Mouse (Mus musculus) forebrain, embryonic 16.5 days (tissue): ENCODE data around the gene Zfp526. TPM values are rescaled to one million over a fixed set of nuclear protein-coding genes. Genes with fewer than 3 reads are reported as not detected.
"Not testable (repeated sequence)": the region's sequence is repeated elsewhere in the genome, so short reads cannot be mapped to it uniquely, and the experiment has no call there.

Source experiments
- ATAC-seq: fragments of 200-750 bp; cut with Nextera tagmentation; 2 replicates; pipeline ENCODE4 v1.8.0; 2017; ENCODE audit warnings: mild to moderate bottlenecking, moderate library complexity
- H3K27ac ChIP-seq: fragments of 300-500 bp; sonication (generic); 2 replicates; pipeline ENCODE4 v1.5.1; 2014; ENCODE audit warnings: low read length, control low read depth
- H3K27me3 ChIP-seq: fragments of 300-500 bp; sonication (generic); replicated peaks from 2 replicates; pipeline ENCODE4 v1.6.1; 2014; ENCODE audit warnings: low read length; ENCODE audit not compliant: control insufficient read depth, insufficient read depth
- H3K36me3 ChIP-seq: fragments of 300-500 bp; sonication (generic); 2 replicates; pipeline ENCODE4 v1.6.1; 2014; ENCODE audit not compliant: control insufficient read depth, insufficient read depth
- H3K4me1 ChIP-seq: fragments of 300-500 bp; sonication (generic); replicated peaks from 2 replicates; pipeline ENCODE4 v1.6.1; 2014; ENCODE audit warnings: low read length; ENCODE audit not compliant: control insufficient read depth, insufficient read depth
- H3K4me2 ChIP-seq: fragments of 300-500 bp; sonication (generic); 2 replicates; pipeline ENCODE4 v1.6.1; 2014; ENCODE audit warnings: mild to moderate bottlenecking, low read length, control low read depth
- H3K4me3 ChIP-seq: fragments of 300-500 bp; sonication (generic); replicated peaks from 2 replicates; pipeline ENCODE4 v1.5.1; 2014; ENCODE audit warnings: mild to moderate bottlenecking, low read length, control low read depth
- H3K9ac ChIP-seq: fragments of 300-500 bp; sonication (generic); replicated peaks from 2 replicates; pipeline ENCODE4 v1.6.1; 2014; ENCODE audit warnings: low read depth, low read length, control low read depth
- H3K9me3 ChIP-seq: fragments of 300-500 bp; sonication (generic); 2 replicates; pipeline ENCODE4 v1.6.1; 2016; ENCODE audit warnings: low read length; ENCODE audit not compliant: control insufficient read depth
- WGBS: fragments of 180-500 bp; shearing (Covaris S2); extraction: QIAGEN DNeasy Blood & Tissue Kit; methylation state at CpG from one replicate; pipeline ENCODE4 v1.1.7; 2014; 5-methylcytosine and 5-hydroxymethylcytosine counted together
- polyA plus RNA-seq: library from polyadenylated mRNA; unstranded; fragments of >200 nt; fragmentation: Nextera tagmentation; extraction: Ambion mirVana; gene quantifications from 2 replicates; pipeline ENCODE4 v1.2.1, GENCODE M21; 2015

Zfp526 gene
- polyA plus RNA-seq, 1 experiment from 2014 or later, result 1.8 TPM

GRCm38 (mm10) chr7:25261896-25262295 lies 40.7 kb downstream of the Zfp526 start:
- 71% methylated on average over 1 of the region's 1 CpGs for WGBS
- H3K36me3 ChIP-seq, result no peaks in the 10 kb centered on the region
- peaks cover 2% of the 10 kb centered on the region for H3K4me1 ChIP-seq
- H3K27ac ChIP-seq, result no peak overlapping the region
- H3K27me3 ChIP-seq, result no peaks in the 10 kb centered on the region
- H3K9me3 ChIP-seq, result no peaks in the 10 kb centered on the region
- H3K4me2 ChIP-seq, result no peak overlapping the region
- no peak overlapping the region for H3K4me3 ChIP-seq
- no peak overlapping the region for H3K9ac ChIP-seq
- no peak for ATAC-seq

- H3K36me3 ChIP-seq, result no peaks in the 10 kb centered on the region
- no peak overlapping the region for H3K4me3 ChIP-seq
- 22% methylated on average over 17 of the region's 17 CpGs for WGBS
- H3K4me1 ChIP-seq, result peaks cover 11% of the 10 kb centered on the region
- ATAC-seq, result no peak
- no peak overlapping the region for H3K27ac ChIP-seq
- no peaks in the 10 kb centered on the region for H3K9me3 ChIP-seq
- H3K27me3 ChIP-seq, result no peaks in the 10 kb centered on the region
- H3K4me2 ChIP-seq, result no peak overlapping the region
- no peak overlapping the region for H3K9ac ChIP-seq
Observed at GRCm38 (mm10) chr7:25263968-25264870, 43.0 kb downstream of the Zfp526 start.

GRCm38 (mm10) chr7:25265743-25266142 lies 44.5 kb downstream of the Zfp526 start:
- 88% methylated on average over 5 of the region's 5 CpGs for WGBS
- ATAC-seq, result not testable (repeated sequence)

GRCm38 (mm10) chr7:25266180-25266962 lies 45.1 kb downstream of the Zfp526 start:
- 91% methylated on average over 8 of the region's 8 CpGs for WGBS
- Histone ChIP-seq H3K4me1 (peaks cover 20% of the 10 kb centered on the region), H3K9ac (no peak overlapping the region), H3K27ac (no peak overlapping the region), H3K9me3 (no peaks in the 10 kb centered on the region), H3K27me3 (no peaks in the 10 kb centered on the region), H3K4me3 (no peak overlapping the region), H3K36me3 (no peaks in the 10 kb centered on the region), H3K4me2 (no peak overlapping the region)
- ATAC-seq, result no peak

More at GRCm38 (mm10) chr7:25265743-25266142, 44.5 kb downstream of the Zfp526 start:
- H3K9me3 ChIP-seq, H3K4me3 ChIP-seq, H3K36me3 ChIP-seq, H3K27ac ChIP-seq, H3K27me3 ChIP-seq, H3K4me2 ChIP-seq, H3K9ac ChIP-seq: not testable (repeated sequence)
- H3K4me1 ChIP-seq, result peaks cover 20% of the 10 kb centered on the region

- peak within 1 kb of the TSS; percentile 79 for H3K4me2 ChIP-seq
- peak; percentile 83 for ATAC-seq
- peaks cover 4% of the 10 kb centered on the region; the same call in 1 of the 2 replicates for H3K36me3 ChIP-seq
- H3K27me3 ChIP-seq, result no peaks in the 10 kb centered on the region
- no peaks in the 10 kb centered on the region for H3K9me3 ChIP-seq
- under 1% methylated on average over 29 of the region's 29 CpGs for WGBS
- peak within 1 kb of the TSS; percentile 76 for H3K9ac ChIP-seq
- H3K27ac ChIP-seq, result peak within 1 kb of the TSS; percentile 90
- H3K4me3 ChIP-seq, result peak within 1 kb of the TSS; percentile 84
- H3K4me1 ChIP-seq, result peaks cover 20% of the 10 kb centered on the region
Observed at GRCm38 (mm10) chr7:25267301-25267750, 46.1 kb downstream of the Zfp526 start, which contains the start of gene Cic. Cic (plus strand) TSS chr7:25267704.

- Histone ChIP-seq H3K9ac (peak overlapping the region; percentile 76), H3K4me1 (peaks cover 20% of the 10 kb centered on the region), H3K9me3 (no peaks in the 10 kb centered on the region), H3K27me3 (no peaks in the 10 kb centered on the region), H3K4me3 (peak overlapping the region; percentile 84), H3K4me2 (peak overlapping the region; percentile 79), H3K27ac (peak overlapping the region; percentile 90), H3K36me3 (peaks cover 4% of the 10 kb centered on the region; the same call in 1 of the 2 replicates)
- peak; percentile 95 for ATAC-seq
- 0% methylated on average over 33 of the region's 33 CpGs for WGBS
Observed at GRCm38 (mm10) chr7:25267751-25268463, 46.7 kb downstream of the Zfp526 start.

- Histone ChIP-seq H3K9ac (peak overlapping the region; percentile 76), H3K4me2 (peak overlapping the region; percentile 79), H3K27me3 (no peaks in the 10 kb centered on the region), H3K36me3 (peaks cover 7% of the 10 kb centered on the region), H3K9me3 (no peaks in the 10 kb centered on the region), H3K4me3 (peak overlapping the region; percentile 84), H3K4me1 (peaks cover 20% of the 10 kb centered on the region), H3K27ac (peak overlapping the region; percentile 83)
- WGBS, result under 1% methylated on average over 7 of the region's 7 CpGs
- ATAC-seq, result no peak
Observed at GRCm38 (mm10) chr7:25268588-25268987, 47.4 kb downstream of the Zfp526 start.

- no peaks in the 10 kb centered on the region for H3K27me3 ChIP-seq
- H3K27ac ChIP-seq, result no peak overlapping the region
- H3K4me2 ChIP-seq, result peak overlapping the region; percentile 79
- no peak for ATAC-seq
- peak overlapping the region; percentile 76 for H3K9ac ChIP-seq
- peak overlapping the region; percentile 84 for H3K4me3 ChIP-seq
- H3K36me3 ChIP-seq, result peaks cover 7% of the 10 kb centered on the region
- WGBS, result 45% methylated on average over 4 of the region's 4 CpGs
- no peaks in the 10 kb centered on the region for H3K9me3 ChIP-seq
- peaks cover 21% of the 10 kb centered on the region for H3K4me1 ChIP-seq
Observed at GRCm38 (mm10) chr7:25269029-25269428, 47.8 kb downstream of the Zfp526 start.
